Mouse (Mus musculus): ENCODE measurements at regions not wholly inside any gene's neighbourhood (a gene's known extent, or its start where the extent isn't known, plus 50 kb on each side); places are given as distances from the start of the nearest gene placed in this dataset.

DNA sequence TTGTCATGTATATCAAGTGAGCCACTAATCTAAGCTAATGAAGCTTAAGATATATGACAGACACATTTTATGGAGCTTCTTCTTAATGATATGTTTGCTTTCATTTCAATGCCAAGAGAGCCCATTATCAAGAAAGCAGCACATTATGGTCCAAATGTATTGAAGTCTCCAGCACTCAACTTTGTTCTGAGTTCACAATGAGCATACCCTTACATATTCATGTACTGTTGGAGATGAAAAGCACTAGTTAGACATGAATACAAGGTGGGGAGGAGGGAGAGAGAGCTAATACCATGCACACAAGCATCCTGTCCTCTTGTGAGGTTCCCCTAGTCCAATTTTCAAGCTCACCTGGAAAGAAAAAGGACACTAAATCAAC is 241.3 kb downstream of the Car8 start:
- Histone ChIP-seq H3K4me2 (no peak overlapping the region), H3K36me3 (ENCODE audit: control insufficient read depth, insufficient read depth, low read length) (no peaks in the 10 kb centered on the region), H3K9ac (ENCODE audit: low read depth, low read length) (no peak overlapping the region), H3K4me3 (ENCODE audit: low read depth, low read length) (no peak overlapping the region), H3K27me3 (ENCODE audit: control insufficient read depth, insufficient read depth, low read length) (no peaks in the 10 kb centered on the region), H3K27ac (ENCODE audit: low read depth, low read length) (no peak overlapping the region), H3K4me1 (ENCODE audit: control insufficient read depth, insufficient read depth, low read length) (no peaks in the 10 kb centered on the region), H3K9me3 (replicated peaks; ENCODE audit: control insufficient read depth, low read length) (no peaks in the 10 kb centered on the region)
- ATAC-seq (replicated peaks; ENCODE audit: insufficient number of reproducible peaks, low FRiP score, low TSS enrichment): no peak

DNA sequence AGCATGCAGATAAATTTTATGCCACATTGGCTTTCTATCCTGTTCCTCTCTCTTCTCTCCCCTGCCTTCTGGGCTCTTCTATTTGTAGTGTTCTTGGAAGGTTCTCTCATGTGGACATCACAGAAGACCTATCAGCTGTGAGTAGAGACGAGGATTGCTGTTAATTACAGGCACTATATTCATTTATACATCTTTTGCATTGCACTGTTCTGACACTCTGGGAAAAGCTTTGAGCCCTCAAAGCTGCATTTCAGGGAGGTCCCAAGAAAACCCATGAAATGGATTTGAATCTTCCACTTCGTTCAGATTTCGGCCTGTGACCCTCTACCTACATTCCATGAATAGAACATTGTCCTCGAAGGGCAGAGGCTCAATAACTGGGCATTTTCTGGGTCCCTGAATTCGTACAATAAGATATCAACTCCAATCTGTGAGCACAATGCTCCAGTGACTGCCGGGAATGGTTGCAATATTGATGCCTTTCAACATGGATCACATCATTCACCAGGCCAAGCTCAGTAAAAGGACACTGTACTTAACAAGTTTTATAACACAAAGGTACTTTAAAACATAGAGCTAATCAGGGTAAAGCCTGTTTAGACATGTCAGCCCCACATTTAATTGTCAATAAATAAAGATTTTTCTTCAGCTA is 241.8 kb downstream of the Car8 start:
- no peak overlapping the region for H3K4me3 ChIP-seq (ENCODE audit: low read depth, low read length)
- H3K36me3 ChIP-seq (ENCODE audit: control insufficient read depth, insufficient read depth, low read length): no peaks in the 10 kb centered on the region
- no peak overlapping the region for H3K27ac ChIP-seq (ENCODE audit: low read depth, low read length)
- no peak overlapping the region for H3K4me2 ChIP-seq
- H3K9ac ChIP-seq (ENCODE audit: low read depth, low read length): no peak overlapping the region
- no peaks in the 10 kb centered on the region for H3K27me3 ChIP-seq (ENCODE audit: control insufficient read depth, insufficient read depth, low read length)
- H3K9me3 ChIP-seq (replicated peaks; ENCODE audit: control insufficient read depth, low read length): no peaks in the 10 kb centered on the region
- no peak for ATAC-seq (replicated peaks; ENCODE audit: insufficient number of reproducible peaks, low FRiP score, low TSS enrichment)
- no peaks in the 10 kb centered on the region for H3K4me1 ChIP-seq (ENCODE audit: control insufficient read depth, insufficient read depth, low read length)
- 72% methylated on average over 6 of the region's 6 CpGs for WGBS (ENCODE audit: insufficient replicate concordance)

DNA sequence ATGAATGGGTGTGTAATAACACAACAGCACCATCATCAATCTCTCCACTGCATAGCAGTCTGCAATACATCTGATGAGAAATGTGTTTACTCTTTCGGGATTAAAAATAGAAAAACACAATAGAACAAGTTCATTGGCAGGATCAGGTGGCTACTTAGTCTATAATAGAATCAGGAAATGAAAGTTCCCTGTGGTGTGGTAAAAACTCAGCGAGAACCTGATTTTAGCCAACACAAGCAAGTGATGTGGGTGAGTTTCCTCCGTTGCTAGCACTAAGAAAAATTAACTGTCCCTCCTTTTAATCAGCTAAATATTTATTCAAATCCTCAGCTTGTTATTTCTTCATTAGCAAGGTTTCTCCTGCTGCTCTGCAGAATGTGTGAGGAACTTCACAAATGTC is 245.9 kb downstream of the Car8 start:
- ATAC-seq (replicated peaks; ENCODE audit: insufficient number of reproducible peaks, low FRiP score, low TSS enrichment): no peak
- Histone ChIP-seq H3K9ac (ENCODE audit: low read depth, low read length) (no peak overlapping the region), H3K9me3 (replicated peaks; ENCODE audit: control insufficient read depth, low read length) (no peaks in the 10 kb centered on the region), H3K4me1 (ENCODE audit: control insufficient read depth, insufficient read depth, low read length) (no peaks in the 10 kb centered on the region), H3K4me2 (no peak overlapping the region), H3K36me3 (ENCODE audit: control insufficient read depth, insufficient read depth, low read length) (no peaks in the 10 kb centered on the region), H3K27me3 (ENCODE audit: control insufficient read depth, insufficient read depth, low read length) (no peaks in the 10 kb centered on the region), H3K27ac (ENCODE audit: low read depth, low read length) (no peak overlapping the region), H3K4me3 (ENCODE audit: low read depth, low read length) (no peak overlapping the region)
- 54% methylated on average over 3 of the region's 3 CpGs for whole genome bisulfite sequencing (ENCODE audit: insufficient replicate concordance)

DNA sequence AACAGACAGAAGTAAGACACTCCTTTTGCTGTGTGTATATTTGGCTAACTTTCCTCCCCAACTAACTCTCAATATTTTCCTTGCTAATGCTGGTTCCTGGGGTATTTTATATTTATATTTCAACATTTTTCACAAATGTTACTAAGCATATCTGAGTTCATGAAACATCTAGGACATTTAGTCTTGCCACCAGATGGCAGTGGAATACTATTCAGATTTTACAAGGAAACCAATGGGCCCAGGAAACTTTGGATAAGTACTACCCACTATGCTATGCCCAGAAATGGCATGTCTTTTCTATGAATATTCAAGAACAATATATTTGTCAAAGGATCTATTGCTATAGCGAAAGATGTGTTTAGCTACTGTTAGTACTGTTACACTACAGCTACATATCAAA is 251.1 kb downstream of the Car8 start:
- H3K27ac ChIP-seq (ENCODE audit: low read depth, low read length): no peak overlapping the region
- no peaks in the 10 kb centered on the region for H3K36me3 ChIP-seq (ENCODE audit: control insufficient read depth, insufficient read depth, low read length)
- no peaks in the 10 kb centered on the region for H3K27me3 ChIP-seq (ENCODE audit: control insufficient read depth, insufficient read depth, low read length)
- H3K4me1 ChIP-seq (ENCODE audit: control insufficient read depth, insufficient read depth, low read length): no peaks in the 10 kb centered on the region
- no peak overlapping the region for H3K4me2 ChIP-seq
- WGBS (ENCODE audit: insufficient replicate concordance): 79% methylated on average over 1 of the region's 1 CpGs
- H3K4me3 ChIP-seq (ENCODE audit: low read depth, low read length): no peak overlapping the region
- no peak overlapping the region for H3K9ac ChIP-seq (ENCODE audit: low read depth, low read length)
- no peak for ATAC-seq (replicated peaks; ENCODE audit: insufficient number of reproducible peaks, low FRiP score, low TSS enrichment)
- H3K9me3 ChIP-seq (replicated peaks; ENCODE audit: control insufficient read depth, low read length): no peaks in the 10 kb centered on the region

DNA sequence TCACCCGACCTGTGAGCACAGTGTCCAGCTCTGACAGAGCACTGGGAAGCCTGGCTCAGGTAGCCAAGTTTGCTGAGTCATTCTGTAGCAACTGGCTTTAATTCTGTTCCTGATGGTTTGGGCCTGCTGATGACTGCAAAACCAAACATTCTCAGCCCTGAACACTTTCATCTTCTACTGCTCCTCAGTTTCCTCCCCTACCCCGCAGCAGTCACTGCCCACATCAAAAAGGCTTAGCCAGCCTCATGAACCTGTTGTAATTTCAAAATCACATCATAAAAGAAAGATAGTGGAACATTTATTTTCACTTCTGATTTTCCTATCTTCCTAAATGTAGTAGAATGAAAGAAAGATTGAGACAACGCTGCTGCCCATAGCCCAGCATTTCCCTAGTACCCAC is 251.5 kb downstream of the Car8 start:
- ATAC-seq (replicated peaks; ENCODE audit: insufficient number of reproducible peaks, low FRiP score, low TSS enrichment): no peak
- H3K36me3 ChIP-seq (ENCODE audit: control insufficient read depth, insufficient read depth, low read length): no peaks in the 10 kb centered on the region
- H3K9me3 ChIP-seq (replicated peaks; ENCODE audit: control insufficient read depth, low read length): no peaks in the 10 kb centered on the region
- H3K4me1 ChIP-seq (ENCODE audit: control insufficient read depth, insufficient read depth, low read length): no peaks in the 10 kb centered on the region
- no peak overlapping the region for H3K4me3 ChIP-seq (ENCODE audit: low read depth, low read length)
- H3K27me3 ChIP-seq (ENCODE audit: control insufficient read depth, insufficient read depth, low read length): no peaks in the 10 kb centered on the region
- no peak overlapping the region for H3K27ac ChIP-seq (ENCODE audit: low read depth, low read length)
- no peak overlapping the region for H3K4me2 ChIP-seq
- no peak overlapping the region for H3K9ac ChIP-seq (ENCODE audit: low read depth, low read length)
- 70% methylated on average over 3 of the region's 3 CpGs for WGBS (ENCODE audit: insufficient replicate concordance)

DNA sequence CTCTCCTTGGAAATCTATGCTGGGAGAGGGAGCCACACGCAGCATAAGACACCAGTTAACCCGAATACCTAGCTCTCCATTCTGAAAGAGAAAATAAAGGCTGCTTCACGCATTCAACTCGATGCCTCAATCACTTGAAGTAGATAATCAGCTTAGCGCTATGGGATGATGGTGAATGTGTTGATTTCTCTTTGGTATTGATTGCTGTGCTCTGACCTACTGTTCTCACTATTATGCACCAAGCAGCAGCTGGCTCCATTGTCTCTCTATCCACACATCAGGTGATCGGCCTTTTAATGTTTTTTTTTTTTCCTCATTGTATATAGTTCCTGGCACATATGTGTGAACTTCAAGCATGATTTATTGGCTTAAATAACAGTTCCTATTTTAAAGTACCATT is 254.0 kb downstream of the Car8 start:
- WGBS (ENCODE audit: insufficient replicate concordance): 81% methylated on average over 6 of the region's 6 CpGs
- no peaks in the 10 kb centered on the region for H3K4me1 ChIP-seq (ENCODE audit: control insufficient read depth, insufficient read depth, low read length)
- no peak for ATAC-seq (replicated peaks; ENCODE audit: insufficient number of reproducible peaks, low FRiP score, low TSS enrichment)
- no peaks in the 10 kb centered on the region for H3K27me3 ChIP-seq (ENCODE audit: control insufficient read depth, insufficient read depth, low read length)
- H3K4me2 ChIP-seq: no peak overlapping the region
- no peak overlapping the region for H3K27ac ChIP-seq (ENCODE audit: low read depth, low read length)
- H3K9ac ChIP-seq (ENCODE audit: low read depth, low read length): no peak overlapping the region
- H3K36me3 ChIP-seq (ENCODE audit: control insufficient read depth, insufficient read depth, low read length): no peaks in the 10 kb centered on the region
- H3K9me3 ChIP-seq (replicated peaks; ENCODE audit: control insufficient read depth, low read length): no peaks in the 10 kb centered on the region
- no peak overlapping the region for H3K4me3 ChIP-seq (ENCODE audit: low read depth, low read length)

DNA sequence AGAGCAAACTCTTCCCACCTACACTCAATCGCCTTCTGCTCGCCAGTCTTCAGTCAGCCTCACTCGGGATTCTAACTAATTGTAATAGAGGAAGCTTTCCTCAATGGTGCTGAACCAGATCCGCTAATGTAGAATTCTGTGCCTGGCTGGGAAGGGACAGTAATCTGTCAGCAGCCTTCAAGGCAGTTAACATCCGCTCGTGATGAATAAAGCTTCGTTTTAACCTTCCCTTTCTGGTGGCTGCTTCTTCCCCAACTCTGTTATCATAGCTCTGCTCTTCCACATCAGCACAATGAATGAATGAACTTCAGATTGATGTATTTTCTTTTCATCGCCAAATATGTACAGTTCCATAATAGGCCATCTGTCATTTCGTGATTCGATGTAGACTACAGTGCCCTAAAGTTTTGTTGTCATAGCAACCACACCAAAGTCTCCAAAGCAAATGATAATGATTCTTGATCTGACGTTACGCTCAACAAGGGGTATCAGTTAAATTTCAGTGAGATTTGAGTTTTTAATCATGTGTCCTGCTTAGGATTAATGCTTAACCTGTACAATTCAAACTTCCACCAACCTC is 259.0 kb downstream of the Car8 start:
- Histone ChIP-seq H3K9me3 (replicated peaks; ENCODE audit: control insufficient read depth, low read length) (no peaks in the 10 kb centered on the region), H3K27me3 (ENCODE audit: control insufficient read depth, insufficient read depth, low read length) (no peaks in the 10 kb centered on the region), H3K36me3 (ENCODE audit: control insufficient read depth, insufficient read depth, low read length) (no peaks in the 10 kb centered on the region), H3K4me1 (ENCODE audit: control insufficient read depth, insufficient read depth, low read length) (no peaks in the 10 kb centered on the region), H3K4me2 (no peak overlapping the region), H3K9ac (ENCODE audit: low read depth, low read length) (no peak overlapping the region), H3K27ac (ENCODE audit: low read depth, low read length) (no peak overlapping the region), H3K4me3 (ENCODE audit: low read depth, low read length) (no peak overlapping the region)
- no peak for ATAC-seq (replicated peaks; ENCODE audit: insufficient number of reproducible peaks, low FRiP score, low TSS enrichment)
- 80% methylated on average over 12 of the region's 12 CpGs for WGBS (ENCODE audit: insufficient replicate concordance)

DNA sequence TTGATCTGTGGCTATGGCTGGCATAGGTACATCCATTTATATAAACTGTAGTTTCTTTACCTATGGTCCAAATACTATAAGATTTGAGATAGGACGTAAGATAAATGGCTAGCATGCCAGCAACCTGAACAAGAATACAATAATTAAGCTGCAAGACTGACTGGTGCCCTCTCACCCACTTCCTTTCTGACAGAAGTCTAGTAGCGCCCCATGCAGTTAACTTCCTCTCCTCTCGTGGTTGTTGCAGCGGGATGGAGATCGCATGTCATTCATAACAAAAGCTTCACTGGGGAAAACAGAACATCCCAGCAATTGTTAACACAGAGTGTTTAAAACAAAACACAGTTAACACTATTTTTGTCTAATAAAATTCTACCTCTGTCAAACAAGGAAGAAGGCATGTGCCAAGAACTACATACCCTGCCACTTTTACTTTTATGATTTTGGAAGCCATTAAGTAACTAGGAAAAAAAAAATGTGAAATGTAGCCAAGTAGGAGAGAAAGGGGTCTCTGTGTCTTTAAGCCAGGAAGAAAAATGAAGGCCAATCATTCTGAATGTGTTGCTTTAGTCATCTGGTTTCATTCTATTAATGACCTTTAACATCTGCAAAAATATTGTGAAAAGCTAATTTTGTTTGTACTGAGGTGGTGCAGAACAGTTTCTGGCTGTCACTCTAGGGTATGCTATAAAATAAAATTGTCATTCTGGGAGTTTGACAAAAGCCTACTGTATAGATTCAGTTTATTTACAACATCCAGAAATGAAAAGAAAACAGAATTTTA is 261.0 kb downstream of the Car8 start:
- H3K4me2 ChIP-seq: no peak overlapping the region
- H3K9ac ChIP-seq (ENCODE audit: low read depth, low read length): no peak overlapping the region
- H3K27ac ChIP-seq (ENCODE audit: low read depth, low read length): no peak overlapping the region
- no peaks in the 10 kb centered on the region for H3K9me3 ChIP-seq (replicated peaks; ENCODE audit: control insufficient read depth, low read length)
- H3K4me3 ChIP-seq (ENCODE audit: low read depth, low read length): no peak overlapping the region
- WGBS (ENCODE audit: insufficient replicate concordance): 74% methylated on average over 5 of the region's 5 CpGs
- no peaks in the 10 kb centered on the region for H3K27me3 ChIP-seq (ENCODE audit: control insufficient read depth, insufficient read depth, low read length)
- no peaks in the 10 kb centered on the region for H3K36me3 ChIP-seq (ENCODE audit: control insufficient read depth, insufficient read depth, low read length)
- no peak for ATAC-seq (replicated peaks; ENCODE audit: insufficient number of reproducible peaks, low FRiP score, low TSS enrichment)
- H3K4me1 ChIP-seq (ENCODE audit: control insufficient read depth, insufficient read depth, low read length): no peaks in the 10 kb centered on the region

DNA sequence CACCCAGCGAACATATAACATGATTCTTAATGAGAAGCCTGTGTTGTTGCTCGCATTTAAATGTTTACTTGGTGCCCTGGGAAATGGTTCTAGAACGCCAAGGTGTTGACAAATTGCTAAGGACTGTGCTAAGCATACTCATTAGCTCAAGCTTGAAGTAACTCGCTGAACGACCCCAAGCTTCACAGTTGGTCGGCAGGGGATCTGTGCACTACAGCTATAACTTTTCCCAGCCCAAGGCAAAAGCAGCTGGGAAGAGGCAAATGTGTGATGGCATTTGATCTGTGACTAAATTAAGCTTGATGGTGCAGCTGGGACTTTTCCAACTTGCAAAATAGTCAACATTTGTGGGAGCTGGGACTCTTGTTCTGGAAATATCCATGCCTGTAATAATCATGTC is 268.6 kb downstream of the Car8 start:
- ATAC-seq (replicated peaks; ENCODE audit: insufficient number of reproducible peaks, low FRiP score, low TSS enrichment): no peak
- WGBS (ENCODE audit: insufficient replicate concordance): 57% methylated on average over 6 of the region's 6 CpGs

More for the DNA sequence above, 268.6 kb downstream of the Car8 start:
- Histone ChIP-seq H3K9me3 (replicated peaks; ENCODE audit: control insufficient read depth, low read length) (no peaks in the 10 kb centered on the region), H3K4me1 (ENCODE audit: control insufficient read depth, insufficient read depth, low read length) (no peaks in the 10 kb centered on the region), H3K27ac (ENCODE audit: low read depth, low read length) (no peak overlapping the region), H3K36me3 (ENCODE audit: control insufficient read depth, insufficient read depth, low read length) (no peaks in the 10 kb centered on the region), H3K9ac (ENCODE audit: low read depth, low read length) (no peak overlapping the region), H3K4me3 (ENCODE audit: low read depth, low read length) (no peak overlapping the region), H3K4me2 (no peak overlapping the region), H3K27me3 (ENCODE audit: control insufficient read depth, insufficient read depth, low read length) (no peaks in the 10 kb centered on the region)

All from heart, embryonic 11.5 days (tissue).